Comparison of ENCODE assay signal across 28 mouse cellular contexts in genomic region chr5:140093489-140093888, GRCm38 (mm10).
DNase-seq lines count a peak whose midpoint lies in the region; ATAC-seq and TF ChIP-seq lines count a peak whose summit lies in the region.
"Had no signal": no experiment of that assay in that cellular context is flagged by ENCODE, and none has a peak within 500 bp of the region (broad histone marks: within the 10 kb centered on the region; RNA-seq: fewer than 3 reads in every experiment).

No protein-coding gene starts in this region.

- peaks cover 28% of the 10 kb centered on the region for H3K4me1 ChIP-seq in hindbrain, embryonic 16.5 days (ENCODE audit: control insufficient read depth, insufficient read depth, low read depth, low read length)
- H3K4me1 ChIP-seq in hindbrain, embryonic 11.5 days (replicated peaks; ENCODE audit: control insufficient read depth, insufficient read depth, low read length): 0 out of 2 replicates have a peak, but pooled peaks cover 2% of the 10 kb centered on the region
- H3K4me1 ChIP-seq: heart, embryonic 15.5 days; kidney, embryonic 15.5 days; liver, embryonic 15.5 days had no signal

- no peak overlapping the region for H3K4me3 ChIP-seq in hindbrain, embryonic 16.5 days (ENCODE audit: low read length)
- H3K4me3 ChIP-seq in hindbrain, embryonic 11.5 days (ENCODE audit: low read depth, low read length): no peak overlapping the region
- H3K4me3 ChIP-seq: erythroblast, embryonic 14.5 days; heart, embryonic 10.5 days; heart, embryonic 15.5 days; hindbrain, embryonic 13.5 days; kidney, embryonic 15.5 days; limb, embryonic 12.5 days; liver, embryonic 15.5 days; neural tube, embryonic 15.5 days had no signal

- H3K27ac ChIP-seq in hindbrain, embryonic 16.5 days (ENCODE audit: low read depth, low read length): no peak overlapping the region
- no peak overlapping the region for H3K27ac ChIP-seq in hindbrain, embryonic 11.5 days (ENCODE audit: low read depth, low read length)
- H3K27ac ChIP-seq: heart, embryonic 10.5 days; heart, embryonic 15.5 days; hindbrain, embryonic 13.5 days; kidney, embryonic 15.5 days; limb, embryonic 12.5 days; liver, embryonic 15.5 days; neural tube, embryonic 15.5 days had no signal

- ATAC-seq in hindbrain, embryonic 16.5 days: no peak
- no peak for ATAC-seq in hindbrain, embryonic 11.5 days (ENCODE audit: low FRiP score)
- ATAC-seq: inflammation-experienced regulatory T-cells, adult 6 months had no signal

- peak overlapping the region; percentile 15; the same call in 1 of the 2 replicates for H3K9ac ChIP-seq in hindbrain, embryonic 16.5 days (ENCODE audit: low read depth, low read length)
- no peak overlapping the region for H3K9ac ChIP-seq in hindbrain, embryonic 11.5 days (ENCODE audit: low read depth, low read length)
- H3K9ac ChIP-seq: heart, embryonic 15.5 days; hindbrain, embryonic 13.5 days; kidney, embryonic 15.5 days; limb, embryonic 12.5 days; liver, embryonic 15.5 days; lung, embryonic 14.5 days; neural tube, embryonic 15.5 days had no signal

- TF ChIP-seq POLR2A in brain, embryonic 14.5 days (IDR thresholded peaks at IDR 0.05; ENCODE audit: borderline replicate concordance, extremely low read depth, insufficient read depth, insufficient read length, poor library complexity, severe bottlenecking): no peak

- H3K36me3 ChIP-seq in hindbrain, embryonic 16.5 days (ENCODE audit: control insufficient read depth, insufficient read depth, low read length): no peaks in the 10 kb centered on the region
- H3K36me3 ChIP-seq in hindbrain, embryonic 11.5 days (ENCODE audit: control insufficient read depth, insufficient read depth, low read length): no peaks in the 10 kb centered on the region
- H3K36me3 ChIP-seq: heart, embryonic 15.5 days; neural tube, embryonic 15.5 days had no signal

- peak; percentile 26 to 31 for DNase-seq in cerebellum, postnatal 36 days
- no peak for DNase-seq in cerebellum, adult 11 months
- no peak for DNase-seq in hindbrain, embryonic 11.5 days (ENCODE audit: low spot score)
- peak; percentile 52 for DNase-seq in brain, adult 2 months (ENCODE audit: low read depth, low spot score)
- peak; percentile 81 for DNase-seq in brain, embryonic 14.5 days (ENCODE audit: low read depth)
- DNase-seq in natural killer cell, adult 2 months (ENCODE audit: low spot score in 2 of 2): no peak
- DNase-seq: adrenal gland, postnatal 25 days; B cell, adult 2 months; gastrocnemius, postnatal 14 days; kidney, adult 18-20 months; kidney, postnatal 25 days; lung, embryonic 14.5 days; lung, postnatal 14 days; midbrain, embryonic 14.5 days; retina, postnatal 1 day; right cerebral cortex, postnatal 25 days; spleen, adult 18-20 months; thymus, postnatal 14 days had no signal

- no peak overlapping the region for H3K4me2 ChIP-seq in hindbrain, embryonic 16.5 days (ENCODE audit: low read length)
- H3K4me2 ChIP-seq in hindbrain, embryonic 11.5 days (replicated peaks; ENCODE audit: low read depth, low read length): no peak overlapping the region
- H3K4me2 ChIP-seq: heart, embryonic 15.5 days; hindbrain, embryonic 13.5 days; kidney, embryonic 15.5 days; limb, embryonic 12.5 days; liver, embryonic 15.5 days; lung, embryonic 14.5 days; neural tube, embryonic 15.5 days had no signal

- H3K9me3 ChIP-seq in hindbrain, embryonic 16.5 days (ENCODE audit: control insufficient read depth, low read length): no peaks in the 10 kb centered on the region
- no peaks in the 10 kb centered on the region for H3K9me3 ChIP-seq in hindbrain, embryonic 11.5 days (ENCODE audit: control insufficient read depth, low read length)
- H3K9me3 ChIP-seq: heart, embryonic 10.5 days; heart, embryonic 15.5 days; hindbrain, embryonic 13.5 days; kidney, embryonic 15.5 days; limb, embryonic 12.5 days; liver, embryonic 15.5 days; neural tube, embryonic 15.5 days had no signal

- WGBS in hindbrain, embryonic 16.5 days: 73% methylated on average over 8 of the region's 8 CpGs
- WGBS in hindbrain, embryonic 11.5 days: 87% methylated on average over 8 of the region's 8 CpGs

- H3K27me3 ChIP-seq in hindbrain, embryonic 16.5 days (replicated peaks; ENCODE audit: control insufficient read depth, insufficient read depth, low read length): no peaks in the 10 kb centered on the region
- H3K27me3 ChIP-seq in hindbrain, embryonic 11.5 days (ENCODE audit: control insufficient read depth, insufficient read depth, low read length): no peaks in the 10 kb centered on the region
- H3K27me3 ChIP-seq: heart, embryonic 15.5 days; hindbrain, embryonic 13.5 days; kidney, embryonic 15.5 days; limb, embryonic 12.5 days; liver, embryonic 15.5 days; neural tube, embryonic 15.5 days had no signal

- TF ChIP-seq CTCF in brain, embryonic 14.5 days (IDR thresholded peaks at IDR 0.05; ENCODE audit: borderline replicate concordance, extremely low read depth, insufficient read depth, insufficient read length): no peak

Comparison
In these comparisons a context has a peak if more than half of its experiments do, and no peak if none do; other contexts are left out.
1. DNase-seq: peak in cerebellum, postnatal 36 days (2 of 2), brain, adult 2 months (single experiment) and brain, embryonic 14.5 days (single experiment); none in cerebellum, adult 11 months (single experiment), hindbrain, embryonic 11.5 days (single experiment) and natural killer cell, adult 2 months (0 of 2).